Mouse (Mus musculus): ENCODE data around the gene Ddhd1. TPM values are rescaled to one million over a fixed set of nuclear protein-coding genes. Genes with fewer than 3 reads are reported as not detected.

Ddhd1 gene
- polyA plus RNA-seq, 1 experiment: 5.5 TPM

DNA sequence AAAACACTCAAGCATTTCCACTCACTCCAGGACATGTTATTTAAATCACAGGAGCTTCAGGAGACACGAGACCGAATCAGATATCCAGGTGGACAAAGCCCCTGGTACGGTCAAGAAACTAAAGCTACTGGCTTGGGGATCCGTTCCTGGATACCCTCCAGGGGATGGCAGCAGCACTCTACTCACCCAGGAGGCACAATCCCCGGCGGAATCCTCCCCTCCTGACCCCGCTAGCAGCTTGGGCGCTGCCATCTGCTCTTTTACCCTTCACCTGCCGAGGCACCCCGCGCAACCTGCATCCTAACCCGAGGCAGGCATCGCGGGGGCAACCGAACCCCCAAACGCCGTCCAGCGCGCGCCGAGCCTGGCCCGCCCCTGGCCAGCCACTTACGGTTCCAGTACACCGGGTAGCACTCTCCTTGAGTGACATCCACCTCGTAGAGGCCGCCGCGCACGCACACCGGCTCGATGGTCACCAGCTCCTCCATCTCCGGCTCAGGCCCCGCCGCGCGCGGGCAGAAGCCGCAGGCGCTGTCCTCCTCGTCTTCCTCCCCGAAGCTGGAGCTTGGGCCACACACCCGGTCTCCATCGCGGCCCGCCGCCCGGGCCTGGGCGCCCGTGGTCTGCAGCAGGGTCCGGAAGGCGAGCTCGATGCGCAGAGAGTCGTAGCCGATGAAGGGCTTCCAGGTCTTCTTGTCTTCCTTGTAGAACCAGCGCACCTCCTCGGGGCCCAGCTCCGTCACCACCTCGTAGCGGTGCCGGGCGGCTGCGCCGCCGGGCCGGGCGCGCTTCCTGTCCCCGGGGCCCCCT lies 907 bp downstream of the Ddhd1 start:
- Histone ChIP-seq H3K79me2 (ENCODE audit: control insufficient read depth, insufficient read depth) (peaks cover 14% of the 10 kb centered on the region), H3K4me2 (ENCODE audit: low read depth) (peak overlapping the region; percentile 76), H3ac (ENCODE audit: control insufficient read depth, insufficient read length) (peak overlapping the region; percentile 80), H3K36me3 (ENCODE audit: control insufficient read depth, insufficient read depth) (no peaks in the 10 kb centered on the region), H3K4me3 (peak overlapping the region; percentile 45), H3K27me3 (ENCODE audit: control insufficient read depth, insufficient read depth, insufficient read length) (no peaks in the 10 kb centered on the region)
- TF ChIP-seq POLR2A (IDR thresholded peaks at IDR 0.05; ENCODE audit: insufficient read length, low read depth) (no peak), MAX (IDR thresholded peaks at IDR 0.05; ENCODE audit: low read depth) (no peak), MYOG (IDR thresholded peaks at IDR 0.05; ENCODE audit: control insufficient read depth in 1 of 3, insufficient read depth in 1 of 3, insufficient read length in 2 of 3, low read depth in 2 of 3) (no peak), SRF (IDR thresholded peaks at IDR 0.05; ENCODE audit: control insufficient read depth, insufficient read length, low read depth) (no peak), CEBPB (IDR thresholded peaks at IDR 0.05; ENCODE audit: insufficient read depth, poor library complexity, severe bottlenecking) (no peak), E2F4 (IDR thresholded peaks at IDR 0.05; ENCODE audit: insufficient read depth) (no peak), USF1 (IDR thresholded peaks at IDR 0.05; ENCODE audit: low read depth) (no peak), POLR2AphosphoS2 (IDR thresholded peaks at IDR 0.05; ENCODE audit: insufficient read length, low read depth) (no peak), MYOD1 (IDR thresholded peaks at IDR 0.05; ENCODE audit: control insufficient read depth in 1 of 3, insufficient read length in 2 of 3, low read depth in 2 of 3) (no peak), TCF3 (IDR thresholded peaks at IDR 0.05; ENCODE audit: insufficient read length, low read depth) (no peak)

DNA sequence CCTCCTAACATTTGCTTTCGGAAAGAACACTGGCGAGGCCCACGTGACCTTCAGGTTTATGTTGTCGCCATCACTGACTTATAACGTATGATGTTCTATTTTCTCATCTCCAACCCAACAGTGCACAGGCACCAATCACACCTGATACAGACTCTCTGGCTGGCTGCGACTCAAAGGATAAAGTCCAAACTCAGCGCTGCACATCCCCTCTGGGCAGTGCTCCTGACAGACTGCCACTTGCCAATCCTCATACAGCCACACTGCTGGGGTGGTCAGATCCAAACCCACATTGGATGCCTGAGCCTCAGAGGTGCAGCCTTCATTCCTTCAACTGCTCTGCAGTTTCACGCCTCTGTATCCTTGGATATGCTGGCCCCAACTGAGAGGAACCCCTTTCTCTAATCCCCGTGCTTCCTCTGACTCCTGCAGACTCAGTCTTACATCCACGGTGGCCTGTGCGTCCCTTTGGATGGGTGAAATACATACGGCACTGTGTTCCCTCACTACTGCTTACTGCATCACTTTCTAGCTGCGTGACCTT lies 3.0 kb downstream of the Ddhd1 start:
- H3K27me3 ChIP-seq (ENCODE audit: control insufficient read depth, insufficient read depth, insufficient read length): no peaks in the 10 kb centered on the region
- no peak overlapping the region for H3K4me3 ChIP-seq
- H3K4me2 ChIP-seq (ENCODE audit: low read depth): no peak overlapping the region
- no peaks in the 10 kb centered on the region for H3K36me3 ChIP-seq (ENCODE audit: control insufficient read depth, insufficient read depth)
- H3ac ChIP-seq (ENCODE audit: control insufficient read depth, insufficient read length): no peak overlapping the region
- peaks cover 14% of the 10 kb centered on the region for H3K79me2 ChIP-seq (ENCODE audit: control insufficient read depth, insufficient read depth)
- TF ChIP-seq TCF3 (IDR thresholded peaks at IDR 0.05; ENCODE audit: insufficient read length, low read depth): no peak
- no peak for TF ChIP-seq USF1 (IDR thresholded peaks at IDR 0.05; ENCODE audit: low read depth)
- TF ChIP-seq MAX (IDR thresholded peaks at IDR 0.05; ENCODE audit: low read depth): no peak
- TF ChIP-seq E2F4 (IDR thresholded peaks at IDR 0.05; ENCODE audit: insufficient read depth): no peak
- TF ChIP-seq MYOD1 (IDR thresholded peaks at IDR 0.05; ENCODE audit: control insufficient read depth in 1 of 3, insufficient read length in 2 of 3, low read depth in 2 of 3): no peak
- TF ChIP-seq TCF12 (IDR thresholded peaks at IDR 0.05; ENCODE audit: insufficient read depth, poor library complexity, severe bottlenecking): no peak

DNA sequence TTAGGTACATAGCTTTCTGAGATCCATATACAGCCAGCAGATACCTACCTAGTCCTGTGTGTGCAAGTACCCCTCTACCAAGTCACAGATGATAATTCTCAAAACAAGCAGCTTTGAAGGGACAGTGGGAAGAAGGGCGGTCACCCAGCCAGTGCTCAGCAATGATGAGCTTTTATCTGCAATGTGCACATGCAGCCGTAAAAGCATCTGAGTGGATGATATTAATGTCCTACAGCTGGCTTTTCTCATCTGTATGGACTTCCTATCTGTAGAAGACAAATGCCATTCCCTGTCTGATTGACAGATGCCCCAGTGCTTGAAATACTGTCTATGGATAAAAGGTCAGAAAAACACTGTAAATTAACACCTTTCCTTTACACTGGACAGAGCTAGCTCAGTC lies 4.2 kb downstream of the Ddhd1 start:
- no peaks in the 10 kb centered on the region for H3K27me3 ChIP-seq (ENCODE audit: control insufficient read depth, insufficient read depth, insufficient read length)
- H3K4me3 ChIP-seq: no peak overlapping the region
- peaks cover 14% of the 10 kb centered on the region for H3K79me2 ChIP-seq (ENCODE audit: control insufficient read depth, insufficient read depth)
- H3ac ChIP-seq (ENCODE audit: control insufficient read depth, insufficient read length): no peak overlapping the region
- H3K36me3 ChIP-seq (ENCODE audit: control insufficient read depth, insufficient read depth): no peaks in the 10 kb centered on the region
- TF ChIP-seq USF1 (IDR thresholded peaks at IDR 0.05; ENCODE audit: low read depth) (no peak), REST (IDR thresholded peaks at IDR 0.05; ENCODE audit: insufficient read depth, insufficient read length) (no peak), CEBPB (IDR thresholded peaks at IDR 0.05; ENCODE audit: insufficient read depth, poor library complexity, severe bottlenecking) (no peak), MYOD1 (IDR thresholded peaks at IDR 0.05; ENCODE audit: control insufficient read depth in 1 of 3, insufficient read length in 2 of 3, low read depth in 2 of 3) (no peak), MAX (IDR thresholded peaks at IDR 0.05; ENCODE audit: low read depth) (no peak), E2F4 (IDR thresholded peaks at IDR 0.05; ENCODE audit: insufficient read depth) (no peak), TCF12 (IDR thresholded peaks at IDR 0.05; ENCODE audit: insufficient read depth, poor library complexity, severe bottlenecking) (no peak), SRF (IDR thresholded peaks at IDR 0.05; ENCODE audit: control insufficient read depth, insufficient read length, low read depth) (no peak), MYOG (IDR thresholded peaks at IDR 0.05; ENCODE audit: control insufficient read depth in 1 of 3, insufficient read depth in 1 of 3, insufficient read length in 2 of 3, low read depth in 2 of 3) (no peak)
- H3K4me2 ChIP-seq (ENCODE audit: low read depth): no peak overlapping the region

DNA sequence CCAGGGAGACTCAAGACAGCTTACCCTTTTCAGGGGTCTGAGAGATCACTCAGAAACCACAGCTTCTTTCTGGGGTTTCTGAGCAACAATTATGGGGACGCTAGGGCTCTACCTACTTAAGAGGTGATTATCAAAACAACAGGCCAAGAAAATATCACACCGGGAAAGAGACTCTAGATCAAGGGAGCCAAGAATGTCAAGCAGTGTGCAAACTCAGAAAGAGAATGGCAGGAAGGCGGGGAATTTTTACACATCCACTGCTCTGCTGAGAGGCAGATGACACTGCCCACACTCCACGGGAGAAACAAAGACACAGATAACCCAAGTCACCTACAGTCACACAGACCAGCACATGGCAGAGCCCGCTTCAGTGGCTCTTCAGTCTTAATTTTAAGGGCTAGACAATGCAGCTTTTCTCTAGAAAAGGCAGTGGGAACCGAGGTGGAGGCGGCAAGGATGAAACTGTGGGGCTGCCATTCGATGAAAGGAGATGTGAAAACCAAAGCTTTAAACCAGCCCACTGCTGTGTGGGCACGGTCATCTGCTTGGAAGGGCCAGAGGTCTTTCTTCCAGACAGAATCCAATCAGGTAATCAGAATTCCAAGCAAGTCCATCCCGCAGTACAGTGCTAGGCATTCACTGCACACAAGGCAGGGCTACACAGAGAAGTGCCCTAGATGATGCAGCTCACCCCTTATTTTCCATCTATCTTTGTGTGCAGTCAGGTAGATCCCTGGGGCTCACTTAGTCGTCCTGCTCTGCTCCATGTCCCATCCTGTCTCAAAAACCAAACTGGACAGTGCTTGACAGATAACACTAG lies 8.7 kb downstream of the Ddhd1 start:
- TF ChIP-seq REST (IDR thresholded peaks at IDR 0.05; ENCODE audit: insufficient read depth, insufficient read length) (no peak), USF1 (IDR thresholded peaks at IDR 0.05; ENCODE audit: low read depth) (no peak), TCF12 (IDR thresholded peaks at IDR 0.05; ENCODE audit: insufficient read depth, poor library complexity, severe bottlenecking) (no peak), MYOD1 (IDR thresholded peaks at IDR 0.05; ENCODE audit: control insufficient read depth in 1 of 3, insufficient read length in 2 of 3, low read depth in 2 of 3) (no peak), POLR2A (IDR thresholded peaks at IDR 0.05; ENCODE audit: insufficient read length, low read depth) (no peak), POLR2AphosphoS2 (IDR thresholded peaks at IDR 0.05; ENCODE audit: insufficient read length, low read depth) (no peak), E2F4 (IDR thresholded peaks at IDR 0.05; ENCODE audit: insufficient read depth) (no peak), SRF (IDR thresholded peaks at IDR 0.05; ENCODE audit: control insufficient read depth, insufficient read length, low read depth) (no peak), MAX (IDR thresholded peaks at IDR 0.05; ENCODE audit: low read depth) (no peak), MYOG (IDR thresholded peaks at IDR 0.05; ENCODE audit: control insufficient read depth in 1 of 3, insufficient read depth in 1 of 3, insufficient read length in 2 of 3, low read depth in 2 of 3) (no peak), CEBPB (IDR thresholded peaks at IDR 0.05; ENCODE audit: insufficient read depth, poor library complexity, severe bottlenecking) (no peak), TCF3 (IDR thresholded peaks at IDR 0.05; ENCODE audit: insufficient read length, low read depth) (no peak)
- Histone ChIP-seq H3K4me3 (no peak overlapping the region), H3K36me3 (ENCODE audit: control insufficient read depth, insufficient read depth) (no peaks in the 10 kb centered on the region)

More for the DNA sequence above, 8.7 kb downstream of the Ddhd1 start:
- Histone ChIP-seq H3ac (ENCODE audit: control insufficient read depth, insufficient read length) (no peak overlapping the region), H3K79me2 (ENCODE audit: control insufficient read depth, insufficient read depth) (peaks cover 8% of the 10 kb centered on the region), H3K4me2 (ENCODE audit: low read depth) (no peak overlapping the region), H3K27me3 (ENCODE audit: control insufficient read depth, insufficient read depth, insufficient read length) (no peaks in the 10 kb centered on the region)

Data from myocyte (in vitro differentiated cells).